Mouse (Mus musculus) hindbrain, embryonic 16.5 days (tissue): ENCODE results near the gene Pogk. TPM values are rescaled to one million over a fixed set of nuclear protein-coding genes. Genes with fewer than 3 reads are reported as not detected.

Experiments used
- ATAC-seq: fragments of 200-750 bp; cut with Nextera tagmentation; 2 replicates; pipeline ENCODE4 v1.8.0; 2017; ENCODE audit warnings: moderate TSS enrichment, moderate library complexity
- H3K27ac ChIP-seq: fragments of 300-500 bp; sonication (generic); 2 replicates; pipeline ENCODE4 v1.5.1; 2014; ENCODE audit warnings: low read depth, mild to moderate bottlenecking, control low read depth, low read length, moderate library complexity
- H3K27me3 ChIP-seq: fragments of 300-500 bp; sonication (generic); replicated peaks from 2 replicates; pipeline ENCODE4 v1.6.1; 2014; ENCODE audit warnings: low read length; ENCODE audit not compliant: control insufficient read depth, insufficient read depth
- H3K36me3 ChIP-seq: fragments of 300-500 bp; sonication (generic); 2 replicates; pipeline ENCODE4 v1.6.1; 2014; ENCODE audit warnings: mild to moderate bottlenecking, low read length, moderate library complexity, mixed read lengths; ENCODE audit not compliant: control insufficient read depth, insufficient read depth
- H3K4me1 ChIP-seq: fragments of 300-500 bp; sonication (generic); 2 replicates; pipeline ENCODE4 v1.6.1; 2014; ENCODE audit warnings: low read depth, low read length; ENCODE audit not compliant: control insufficient read depth, insufficient read depth
- H3K4me2 ChIP-seq: fragments of 300-500 bp; sonication (generic); 2 replicates; pipeline ENCODE4 v1.6.1; 2014; ENCODE audit warnings: mild to moderate bottlenecking, low read length, control low read depth, moderate library complexity
- H3K4me3 ChIP-seq: fragments of 300-500 bp; sonication (generic); 2 replicates; pipeline ENCODE4 v1.5.1; 2014; ENCODE audit warnings: mild to moderate bottlenecking, low read length, control low read depth, moderate library complexity
- H3K9ac ChIP-seq: fragments of 300-500 bp; sonication (generic); 2 replicates; pipeline ENCODE4 v1.6.1; 2014; ENCODE audit warnings: low read depth, mild to moderate bottlenecking, control low read depth, low read length, moderate library complexity
- H3K9me3 ChIP-seq: fragments of 300-500 bp; sonication (generic); 2 replicates; pipeline ENCODE4 v1.6.1; 2014; ENCODE audit warnings: mild to moderate bottlenecking, low read length, moderate library complexity; ENCODE audit not compliant: control insufficient read depth
- WGBS: fragments of 180-500 bp; shearing (Covaris S2); extraction: QIAGEN DNeasy Blood & Tissue Kit; methylation state at CpG from one replicate; pipeline ENCODE4 v1.1.7; 2014; 5-methylcytosine and 5-hydroxymethylcytosine counted together
- polyA plus RNA-seq: library from polyadenylated mRNA; unstranded; fragments of >200 nt; fragmentation: Nextera tagmentation; extraction: Ambion mirVana; gene quantifications from 2 replicates; pipeline ENCODE4 v1.2.1, GENCODE M21; 2015

Gene Pogk
- polyA plus RNA-seq, 1 experiment from 2014 or later = 26.8 TPM

GRCm38 (mm10) chr1:166384614-166385013 is 25.0 kb downstream of the Pogk start:
- no peak overlapping the region for H3K9ac ChIP-seq
- H3K4me2 ChIP-seq = no peak overlapping the region
- H3K4me1 ChIP-seq = peaks cover 14% of the 10 kb centered on the region
- H3K4me3 ChIP-seq = no peak overlapping the region
- no peak overlapping the region for H3K27ac ChIP-seq
- ATAC-seq = no peak
- H3K9me3 ChIP-seq = no peaks in the 10 kb centered on the region
- H3K27me3 ChIP-seq = no peaks in the 10 kb centered on the region
- H3K36me3 ChIP-seq = peaks cover 26% of the 10 kb centered on the region
- 96% methylated on average over 10 of the region's 10 CpGs for WGBS

GRCm38 (mm10) chr1:166382626-166383025 is 27.0 kb downstream of the Pogk start:
- H3K9ac ChIP-seq = no peak overlapping the region
- no peaks in the 10 kb centered on the region for H3K9me3 ChIP-seq
- H3K36me3 ChIP-seq = peaks cover 11% of the 10 kb centered on the region
- H3K27ac ChIP-seq = no peak overlapping the region
- H3K4me1 ChIP-seq = peaks cover 17% of the 10 kb centered on the region
- H3K27me3 ChIP-seq = no peaks in the 10 kb centered on the region
- H3K4me2 ChIP-seq = no peak overlapping the region
- WGBS = 91% methylated on average over 4 of the region's 4 CpGs
- ATAC-seq = no peak
- no peak overlapping the region for H3K4me3 ChIP-seq

- no peak overlapping the region for H3K4me2 ChIP-seq
- no peak overlapping the region for H3K27ac ChIP-seq
- H3K9me3 ChIP-seq = no peaks in the 10 kb centered on the region
- H3K27me3 ChIP-seq = no peaks in the 10 kb centered on the region
- ATAC-seq = no peak
- H3K9ac ChIP-seq = no peak overlapping the region
- peaks cover 17% of the 10 kb centered on the region for H3K4me1 ChIP-seq
- peaks cover 8% of the 10 kb centered on the region for H3K36me3 ChIP-seq
- H3K4me3 ChIP-seq = no peak overlapping the region
- WGBS = 73% methylated on average over 5 of the region's 5 CpGs
Measured at GRCm38 (mm10) chr1:166381821-166382220, 27.8 kb downstream of the Pogk start.

GRCm38 (mm10) chr1:166381336-166381735 is 28.3 kb downstream of the Pogk start:
- 86% methylated on average over 10 of the region's 10 CpGs for WGBS
- ATAC-seq = no peak
- Histone ChIP-seq H3K9me3 (no peaks in the 10 kb centered on the region), H3K27ac (no peak overlapping the region), H3K4me3 (no peak overlapping the region), H3K36me3 (peaks cover 4% of the 10 kb centered on the region; the same call in 1 of the 2 replicates), H3K27me3 (no peaks in the 10 kb centered on the region), H3K4me2 (peak overlapping the region; percentile 77; the same call in 1 of the 2 replicates), H3K4me1 (peaks cover 17% of the 10 kb centered on the region), H3K9ac (no peak overlapping the region; the same call in 1 of the 2 replicates)

- peak; percentile 62 for ATAC-seq
- WGBS = 1% methylated on average over 19 of the region's 41 CpGs
- H3K4me2 ChIP-seq = peak overlapping the region; percentile 77
Measured at GRCm38 (mm10) chr1:166379630-166380231, 29.9 kb downstream of the Pogk start.

GRCm38 (mm10) chr1:166379013-166379629 is 30.5 kb downstream of the Pogk start, which contains the start of gene Tada1:
Gene Tada1 (plus strand): TSS chr1:166379097.
- Histone ChIP-seq H3K4me2 (peak within 1 kb of the TSS; percentile 81), H3K4me3 (peak within 1 kb of the TSS; percentile 95), H3K4me1 (peaks cover 17% of the 10 kb centered on the region), H3K27ac (peak within 1 kb of the TSS; percentile 85), H3K36me3 (peaks cover 4% of the 10 kb centered on the region; the same call in 1 of the 2 replicates), H3K27me3 (no peaks in the 10 kb centered on the region), H3K9ac (peak within 1 kb of the TSS; percentile 99), H3K9me3 (no peaks in the 10 kb centered on the region)
- ATAC-seq = peak; percentile 97
- under 1% methylated on average over 67 of the region's 81 CpGs for WGBS

More at GRCm38 (mm10) chr1:166379630-166380231, 29.9 kb downstream of the Pogk start:
- H3K4me3 ChIP-seq = peak overlapping the region; percentile 95
- H3K27ac ChIP-seq = peak overlapping the region; percentile 85
- no peaks in the 10 kb centered on the region for H3K27me3 ChIP-seq
- peak overlapping the region; percentile 99 for H3K9ac ChIP-seq
- peaks cover 17% of the 10 kb centered on the region for H3K4me1 ChIP-seq
- no peaks in the 10 kb centered on the region for H3K9me3 ChIP-seq
- peaks cover 4% of the 10 kb centered on the region; the same call in 1 of the 2 replicates for H3K36me3 ChIP-seq

GRCm38 (mm10) chr1:166378431-166379012 is 31.1 kb downstream of the Pogk start:
- peaks cover 17% of the 10 kb centered on the region for H3K4me1 ChIP-seq
- H3K36me3 ChIP-seq = peaks cover 2% of the 10 kb centered on the region; the same call in 1 of the 2 replicates
- peak overlapping the region; percentile 79 for H3K27ac ChIP-seq
- H3K4me2 ChIP-seq = peak overlapping the region; percentile 81
- H3K9ac ChIP-seq = peak overlapping the region; percentile 83
- WGBS = 5% methylated on average over 21 of the region's 21 CpGs
- no peaks in the 10 kb centered on the region for H3K9me3 ChIP-seq
- H3K27me3 ChIP-seq = no peaks in the 10 kb centered on the region
- ATAC-seq = 0 out of 2 replicates have a peak, but pooled peaks have one; percentile 2
- peak overlapping the region; percentile 64 for H3K4me3 ChIP-seq

- Histone ChIP-seq H3K9ac (no peak overlapping the region), H3K36me3 (no peaks in the 10 kb centered on the region), H3K4me2 (no peak overlapping the region), H3K27me3 (no peaks in the 10 kb centered on the region), H3K4me1 (peaks cover 17% of the 10 kb centered on the region), H3K9me3 (no peaks in the 10 kb centered on the region), H3K4me3 (no peak overlapping the region), H3K27ac (no peak overlapping the region)
- WGBS = 79% methylated on average over 6 of the region's 6 CpGs
- ATAC-seq = no peak
Measured at GRCm38 (mm10) chr1:166377171-166377570, 32.5 kb downstream of the Pogk start.

- H3K4me2 ChIP-seq = no peak overlapping the region
- H3K4me3 ChIP-seq = no peak overlapping the region
- no peaks in the 10 kb centered on the region for H3K27me3 ChIP-seq
- no peak for ATAC-seq
- no peak overlapping the region for H3K27ac ChIP-seq
- H3K4me1 ChIP-seq = no peaks in the 10 kb centered on the region
- H3K9me3 ChIP-seq = no peaks in the 10 kb centered on the region
- no peaks in the 10 kb centered on the region for H3K36me3 ChIP-seq
- no peak overlapping the region for H3K9ac ChIP-seq
Measured at GRCm38 (mm10) chr1:166363122-166363521, 46.5 kb downstream of the Pogk start.
